Mouse (Mus musculus) ES-E14 (cell line): Measurements from ENCODE around the gene Polg2. TPM values are rescaled to one million over a fixed set of nuclear protein-coding genes. Genes with fewer than 3 reads are reported as not detected.
"Not testable (repeated sequence)": the region's sequence is repeated elsewhere in the genome, so short reads cannot be mapped to it uniquely, and the experiment has no call there.

Experiments
- DNase-seq: peaks from one replicate; pipeline ENCODE4 v3.0.0-alpha.2; 2013; ENCODE audit warnings: low read depth, low spot score
- H3K27ac ChIP-seq: 2 replicates; pipeline ENCODE4 v1.5.1; 2012; ENCODE audit warnings: low read depth, mild to moderate bottlenecking, low read length, moderate library complexity, mixed read lengths; ENCODE audit not compliant: poor library complexity, insufficient read depth, severe bottlenecking
- H3K36me3 ChIP-seq: 2 replicates; pipeline ENCODE4 v1.6.1; 2012; ENCODE audit warnings: mild to moderate bottlenecking, low read length, moderate library complexity, mixed read lengths; ENCODE audit not compliant: control insufficient read depth, poor library complexity, insufficient read depth, severe bottlenecking
- H3K4me1 ChIP-seq, 2 experiments: fragments of 150-350 bp in 1 of 2; sonication (generic) in 1 of 2; 2 replicates each; pipeline ENCODE4 v1.6.1; 2012; ENCODE audit warnings: low read length in 2 of 2, mild to moderate bottlenecking in 1 of 2, mixed read lengths in 1 of 2; ENCODE audit not compliant: control insufficient read depth in 2 of 2, insufficient read depth in 2 of 2, poor library complexity in 1 of 2
- H3K4me3 ChIP-seq, 2 experiments: fragments of 150-350 bp in 1 of 2; sonication (generic) in 1 of 2; 2 replicates each; pipeline ENCODE4 v1.5.1; 2012; ENCODE audit warnings: low read length in 2 of 2, low read depth in 1 of 2, mild to moderate bottlenecking in 1 of 2, mixed read lengths in 1 of 2; ENCODE audit not compliant: insufficient read depth in 1 of 2, poor library complexity in 1 of 2, severe bottlenecking in 1 of 2
- H3K9ac ChIP-seq: 2 replicates; pipeline ENCODE4 v1.6.1; 2012; ENCODE audit warnings: low read depth, mild to moderate bottlenecking, low read length, mixed read lengths; ENCODE audit not compliant: poor library complexity, insufficient read depth, severe bottlenecking
- H3K9me3 ChIP-seq: fragments of 150-350 bp; sonication (generic); 2 replicates; pipeline ENCODE4 v1.6.1; 2012; ENCODE audit warnings: low read depth, mild to moderate bottlenecking, low read length; ENCODE audit not compliant: control insufficient read depth, insufficient read depth
- CHD2 ChIP-seq: IDR thresholded peaks from 2 replicates; pipeline ENCODE4 v1.6.1; 2014; ENCODE audit warnings: mild to moderate bottlenecking, low read depth, low read length, inconsistent platforms
- HCFC1 ChIP-seq: IDR thresholded peaks from 2 replicates; pipeline ENCODE4 v1.6.1; 2012; ENCODE audit warnings: low read length, inconsistent platforms, borderline replicate concordance; ENCODE audit not compliant: insufficient read depth
- MAFK ChIP-seq: IDR thresholded peaks from 2 replicates; pipeline ENCODE4 v1.6.1; 2014; ENCODE audit warnings: mild to moderate bottlenecking, low read depth, low read length, inconsistent platforms; ENCODE audit not compliant: insufficient read depth
- ZC3H11A ChIP-seq: IDR thresholded peaks from 2 replicates; pipeline ENCODE4 v1.6.1; 2012; ENCODE audit warnings: low read depth, mild to moderate bottlenecking, inconsistent platforms, low read length, borderline replicate concordance
- ZNF384 ChIP-seq: IDR thresholded peaks from 2 replicates; pipeline ENCODE4 v1.6.1; 2012; ENCODE audit warnings: low read depth, low read length, inconsistent platforms
- in situ Hi-C, 2 experiments: fragments of 600-800 bp; cut with MboI; formaldehyde crosslinking; loops; one replicate each; pipeline ENCODE4 v1.15.1; 2025; ENCODE audit warnings: low sequenced_read_pairs in 2 of 2, inconsistent platforms in 1 of 2; ENCODE audit not compliant: unreplicated experiment in 2 of 2
- total RNA-seq: library from RNA; depleted of rRNA; stranded (reverse); fragments of 300-350 nt; gene quantifications from 2 replicates; pipeline ENCODE4 v1.2.3, GENCODE M21; 2012

Gene Polg2
- total RNA-seq, 1 experiment = 8.7 TPM

DNA sequence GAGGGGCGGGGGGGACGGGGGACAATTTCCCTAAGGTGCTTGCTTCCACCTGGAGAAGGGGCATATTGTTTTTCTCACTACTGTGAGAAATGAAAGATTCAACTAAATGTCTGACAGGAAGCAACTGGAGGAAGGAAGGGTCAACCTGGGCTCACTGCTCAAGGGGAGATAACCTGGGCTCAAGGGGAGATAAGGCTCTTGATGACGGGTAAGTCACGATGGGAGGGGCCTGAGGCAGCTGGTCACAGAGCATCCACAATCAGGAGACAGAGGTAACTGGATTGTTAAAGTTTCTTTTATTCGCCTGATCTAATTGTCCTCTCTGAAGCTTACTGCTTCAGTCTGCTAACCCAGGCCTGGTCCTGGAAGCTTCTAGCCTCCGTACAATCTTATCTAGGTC, 26.0 kb downstream of the Polg2 start:
- in situ Hi-C loops = loop anchor here in 1 of 2 experiments (10.0 kb wide), 1 partner anchor 239 kb away; no protein-coding TSS in a partner anchor
- TF ChIP-seq HCFC1 (no peak), CHD2 (no peak), ZC3H11A (no peak), ZNF384 (no peak), MAFK (no peak)
- H3K9me3 ChIP-seq = no peaks in the 10 kb centered on the region
- DNase-seq = no peak
- no peak overlapping the region for H3K9ac ChIP-seq
- no peak overlapping the region for H3K27ac ChIP-seq
- H3K36me3 ChIP-seq = no peaks in the 10 kb centered on the region
- H3K4me1 ChIP-seq = peaks cover 0 to 6% of the 10 kb centered on the region in 2 experiments; a peak in 1 of 4 replicates
- H3K4me3 ChIP-seq = no peak overlapping the region

DNA sequence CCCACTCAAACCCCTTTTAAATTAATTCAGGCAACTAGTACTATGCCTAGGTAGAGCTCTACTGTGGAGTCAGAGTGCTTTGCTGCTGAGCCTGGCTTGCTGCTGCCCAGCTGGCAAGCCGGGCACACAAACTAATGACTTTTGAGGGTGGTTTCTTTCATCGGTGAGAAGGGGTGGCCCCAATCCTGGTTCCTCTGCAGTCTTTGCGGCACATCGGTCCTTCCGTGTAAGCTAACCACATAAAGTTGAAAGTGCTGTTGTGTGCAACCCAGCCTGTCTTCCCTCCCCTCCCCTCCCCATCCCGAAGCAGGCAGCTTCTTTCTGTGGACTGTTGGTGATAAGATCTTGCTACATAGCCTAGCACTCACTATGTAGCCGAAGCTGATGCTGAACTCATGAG, 27.2 kb downstream of the Polg2 start:
- Histone ChIP-seq H3K9ac (no peak overlapping the region), H3K4me3 (no peak overlapping the region), H3K4me1 (no peaks in the 10 kb centered on the region), H3K9me3 (no peaks in the 10 kb centered on the region; the same call in 1 of the 2 replicates), H3K27ac (no peak overlapping the region), H3K36me3 (no peaks in the 10 kb centered on the region)
- in situ Hi-C loops = loop anchor here in 1 of 2 experiments (10.0 kb wide), 1 partner anchor 237 kb away; no protein-coding TSS in a partner anchor
- TF ChIP-seq ZC3H11A (no peak), ZNF384 (no peak), CHD2 (no peak), HCFC1 (no peak), MAFK (no peak)
- no peak for DNase-seq

DNA sequence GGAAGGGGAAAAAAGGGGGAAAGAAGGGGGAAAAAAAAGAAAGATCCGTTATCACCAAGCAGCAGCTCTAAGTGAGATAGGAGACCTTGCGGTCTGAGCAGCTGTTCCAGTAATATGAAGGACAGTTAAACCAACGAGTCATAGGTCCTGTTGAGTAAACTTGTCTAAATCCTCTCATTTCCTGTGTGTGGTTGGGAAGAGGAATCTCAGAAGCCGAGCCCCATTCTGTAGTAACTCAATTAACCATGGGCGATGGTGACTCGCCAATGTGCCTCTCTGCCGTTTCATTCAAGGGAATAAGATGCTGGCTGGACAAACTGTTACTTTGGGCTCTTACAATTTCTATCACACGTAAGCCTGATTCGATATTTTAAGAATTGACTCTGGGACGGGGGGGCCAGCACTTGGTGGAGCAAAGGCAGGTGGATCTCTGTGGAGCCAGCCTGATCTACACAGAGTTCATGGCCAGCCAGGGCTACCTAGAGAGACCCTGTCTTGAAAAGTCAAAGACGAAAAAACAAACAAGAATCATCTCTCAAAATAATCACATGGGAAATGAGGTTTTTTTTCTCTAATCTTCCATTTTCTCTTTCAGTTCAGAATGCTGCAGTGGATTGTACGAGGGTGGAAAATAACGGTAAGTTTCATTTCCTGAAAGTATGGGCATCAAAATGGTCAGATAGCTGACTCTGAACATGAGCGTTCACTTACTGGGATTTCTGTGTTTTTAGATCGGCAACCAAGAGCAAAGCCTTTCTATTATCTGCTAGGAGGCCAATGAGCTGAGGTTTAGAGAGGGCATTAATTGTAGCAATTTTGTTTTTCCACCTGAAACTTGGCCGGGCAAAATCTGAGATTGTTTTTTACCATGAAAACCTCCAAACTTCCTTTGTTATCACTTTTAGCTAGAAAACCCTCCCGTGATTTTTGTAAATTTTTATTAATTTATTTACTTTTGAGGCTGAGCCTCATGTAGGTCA, 28.0 kb downstream of the Polg2 start, which contains the start of gene Milr1:
TSS of gene Milr1 (plus strand) at position 188 of the 980 bp plus-strand sequence.
- no peak for TF ChIP-seq HCFC1
- no peak for TF ChIP-seq ZNF384
- TF ChIP-seq ZC3H11A = no peak
- TF ChIP-seq MAFK = no peak
- no peak for TF ChIP-seq CHD2
- Histone ChIP-seq H3K4me1 (no peaks in the 10 kb centered on the region), H3K36me3 (no peaks in the 10 kb centered on the region), H3K4me3 (no peak within 1 kb of the TSS), H3K9me3 (no peaks in the 10 kb centered on the region; the same call in 1 of the 2 replicates), H3K9ac (no peak within 1 kb of the TSS), H3K27ac (no peak within 1 kb of the TSS)
- no peak for DNase-seq
- in situ Hi-C loops = loop anchor here in 1 of 2 experiments (10.0 kb wide), 1 partner anchor 237 kb away; no protein-coding TSS in a partner anchor

DNA sequence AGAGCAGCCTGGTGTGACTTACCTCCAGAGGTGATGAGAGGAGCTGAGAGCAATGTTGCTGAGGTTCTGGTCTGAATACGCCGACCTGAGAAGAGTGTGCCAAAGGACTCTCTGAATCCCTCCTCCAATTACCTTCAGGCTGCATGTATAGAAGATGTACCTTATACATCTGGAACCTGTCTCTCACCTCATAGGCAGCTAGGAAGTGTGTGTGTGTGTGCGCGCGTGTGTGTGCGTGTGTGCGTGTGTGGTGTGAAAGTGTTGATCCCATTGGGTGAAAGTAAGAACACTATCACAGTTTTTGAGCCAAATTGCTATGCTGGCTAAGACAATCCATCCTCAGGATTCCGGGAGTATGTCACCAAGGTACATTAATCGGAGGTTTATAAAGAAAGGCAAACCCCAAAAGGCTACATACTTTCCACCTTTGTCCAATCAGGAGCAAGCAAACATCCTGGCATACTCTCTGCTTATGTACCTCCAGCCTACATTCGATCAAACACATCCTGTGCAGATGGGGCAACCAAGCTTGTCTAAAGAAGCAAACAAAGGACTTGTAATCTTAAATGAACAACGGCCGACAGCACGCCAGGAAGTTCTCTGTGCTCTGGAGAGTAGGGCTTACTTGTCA, 29.1 kb downstream of the Polg2 start, which contains the start of gene Pecam1:
TSS of gene Pecam1 (minus strand) at position 508 of the 631 bp plus-strand sequence.
- in situ Hi-C loops = loop anchor here in 1 of 2 experiments (10.0 kb wide), 1 partner anchor 235 kb away; no protein-coding TSS in a partner anchor
- TF ChIP-seq CHD2 (no peak), ZNF384 (no peak), MAFK (no peak), HCFC1 (no peak), ZC3H11A (no peak)
- Histone ChIP-seq H3K36me3 (no peaks in the 10 kb centered on the region), H3K9me3 (no peaks in the 10 kb centered on the region; the same call in 1 of the 2 replicates), H3K27ac (no peak within 1 kb of the TSS), H3K4me1 (no peaks in the 10 kb centered on the region), H3K9ac (no peak within 1 kb of the TSS), H3K4me3 (no peak within 1 kb of the TSS)
- DNase-seq = no peak

DNA sequence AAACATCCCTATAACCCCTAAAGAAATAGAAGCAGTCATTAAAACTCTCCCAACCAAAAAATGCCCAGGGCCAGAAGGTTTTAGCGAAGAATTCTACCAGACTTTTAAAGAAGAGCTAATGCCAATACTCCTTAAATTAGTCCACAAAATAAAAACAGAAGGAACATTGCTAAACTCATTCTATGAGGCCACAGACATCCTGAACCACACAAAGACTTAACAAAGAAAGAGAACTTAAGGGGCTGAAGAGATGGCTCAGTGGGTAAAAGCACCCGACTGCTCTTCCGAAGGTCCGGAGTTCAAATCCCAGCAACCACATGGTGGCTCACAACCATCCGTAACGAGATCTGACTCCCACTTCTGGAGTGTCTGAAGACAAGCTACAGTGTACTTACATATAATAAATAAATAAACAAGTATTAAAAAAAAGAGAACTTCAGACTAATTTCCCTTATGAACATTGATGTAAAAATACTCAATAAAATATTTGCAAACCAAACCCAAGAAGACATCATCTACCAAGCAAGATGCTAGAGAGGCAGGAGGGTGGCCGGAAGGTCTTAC, 29.7 kb downstream of the Polg2 start:
- in situ Hi-C loops = loop anchor here (10.0 to 25.0 kb wide), 4 partner anchors 105 to 335 kb away; no protein-coding TSS in a partner anchor

More for the DNA sequence above, 29.7 kb downstream of the Polg2 start:
- not testable (repeated sequence) for H3K36me3 ChIP-seq, H3K9me3 ChIP-seq, H3K9ac ChIP-seq, H3K4me3 ChIP-seq, DNase-seq, H3K4me1 ChIP-seq, H3K27ac ChIP-seq
